Mouse (Mus musculus): ENCODE data around the gene 5730596B20Rik. TPM values are rescaled to one million over a fixed set of nuclear protein-coding genes. Genes with fewer than 3 reads are reported as not detected.

Gene 5730596B20Rik
- total RNA-seq, 2 experiments from 2014 or later: not detected

- no peak for ATAC-seq (replicated peaks; ENCODE audit: poor library complexity, severe bottlenecking)
Measured at GRCm38 (mm10) chr6:52161336-52162092, 15.8 kb upstream of the 5730596B20Rik start.

- no peak for ATAC-seq (replicated peaks; ENCODE audit: poor library complexity, severe bottlenecking)
Measured at GRCm38 (mm10) chr6:52162093-52162380, 15.3 kb upstream of the 5730596B20Rik start.

GRCm38 (mm10) chr6:52162611-52163365 is 14.5 kb upstream of the 5730596B20Rik start:
- no peak for ATAC-seq (replicated peaks; ENCODE audit: poor library complexity, severe bottlenecking)

GRCm38 (mm10) chr6:52163366-52164031 is 13.8 kb upstream of the 5730596B20Rik start:
- no peak for ATAC-seq (replicated peaks; ENCODE audit: poor library complexity, severe bottlenecking)

GRCm38 (mm10) chr6:52164051-52164625 is 13.2 kb upstream of the 5730596B20Rik start:
- ATAC-seq (replicated peaks; ENCODE audit: poor library complexity, severe bottlenecking): no peak

GRCm38 (mm10) chr6:52164626-52165440 is 12.5 kb upstream of the 5730596B20Rik start, which contains the start of gene Hoxa2:
Hoxa2 (minus strand) TSS chr6:52164831.
- ATAC-seq (replicated peaks; ENCODE audit: poor library complexity, severe bottlenecking): no peak

GRCm38 (mm10) chr6:52165441-52166370 is 11.6 kb upstream of the 5730596B20Rik start:
- ATAC-seq (replicated peaks; ENCODE audit: poor library complexity, severe bottlenecking): no peak

- no peak for ATAC-seq (replicated peaks; ENCODE audit: poor library complexity, severe bottlenecking)
Measured at GRCm38 (mm10) chr6:52166431-52167077, 10.7 kb upstream of the 5730596B20Rik start.

- no peak for ATAC-seq (replicated peaks; ENCODE audit: poor library complexity, severe bottlenecking)
Measured at GRCm38 (mm10) chr6:52167176-52167575, 10.1 kb upstream of the 5730596B20Rik start.

GRCm38 (mm10) chr6:52167736-52168161 is 9.5 kb upstream of the 5730596B20Rik start:
- ATAC-seq (replicated peaks; ENCODE audit: poor library complexity, severe bottlenecking): no peak

GRCm38 (mm10) chr6:52168191-52169055 is 8.9 kb upstream of the 5730596B20Rik start:
- ATAC-seq (replicated peaks; ENCODE audit: poor library complexity, severe bottlenecking): no peak

- no peak for ATAC-seq (replicated peaks; ENCODE audit: poor library complexity, severe bottlenecking)
Measured at GRCm38 (mm10) chr6:52169499-52170165, 7.7 kb upstream of the 5730596B20Rik start.

- ATAC-seq (replicated peaks; ENCODE audit: poor library complexity, severe bottlenecking): no peak
Measured at GRCm38 (mm10) chr6:52170166-52170897, 7.0 kb upstream of the 5730596B20Rik start.

GRCm38 (mm10) chr6:52170898-52171223 is 6.4 kb upstream of the 5730596B20Rik start:
- ATAC-seq (replicated peaks; ENCODE audit: poor library complexity, severe bottlenecking): no peak

GRCm38 (mm10) chr6:52171331-52171730 is 6.0 kb upstream of the 5730596B20Rik start:
- no peak for ATAC-seq (replicated peaks; ENCODE audit: poor library complexity, severe bottlenecking)

- no peak for ATAC-seq (replicated peaks; ENCODE audit: poor library complexity, severe bottlenecking)
Measured at GRCm38 (mm10) chr6:52171938-52172337, 5.4 kb upstream of the 5730596B20Rik start.
